Mouse (Mus musculus): ENCODE measurements around the gene Ube2c.

DNA sequence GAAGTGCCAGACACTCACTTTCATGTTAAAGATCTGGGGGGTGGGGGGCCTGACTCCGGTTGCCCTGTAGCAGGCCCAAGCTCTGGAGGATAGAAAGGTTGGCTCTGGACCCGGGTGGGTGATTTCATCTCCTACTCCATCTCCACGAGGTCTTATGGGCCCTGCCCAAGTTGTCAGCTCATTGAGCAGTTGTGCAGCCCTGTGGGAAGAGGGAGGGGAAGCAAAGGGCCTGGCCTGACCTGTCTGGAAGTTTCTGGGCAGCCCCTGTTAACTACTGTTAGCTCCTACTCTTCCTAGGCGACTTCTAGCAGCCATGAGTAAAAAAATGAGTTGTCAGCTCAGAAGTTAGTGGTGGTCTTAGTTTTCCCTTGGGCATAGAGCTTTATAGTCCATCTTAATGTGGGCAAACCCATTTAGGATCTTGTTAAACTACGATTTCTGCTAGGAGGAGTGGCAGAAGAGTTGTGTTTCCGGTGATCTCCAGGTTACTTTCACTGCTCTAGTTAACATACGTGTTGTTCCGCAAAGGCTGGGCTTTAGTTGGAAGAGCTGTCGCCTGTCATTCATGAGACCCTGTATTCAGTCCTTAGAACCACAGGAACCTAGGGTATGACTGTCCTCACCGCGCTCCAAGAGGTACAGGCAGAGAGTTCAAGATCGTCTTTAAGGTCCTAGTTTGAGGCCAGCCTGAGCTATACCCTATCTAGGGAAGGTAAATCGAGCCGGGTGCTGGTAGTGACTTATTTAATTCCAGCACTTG, 3.7 kb downstream of the Ube2c start:
- no peak for TF ChIP-seq CTCF (IDR thresholded peaks at IDR 0.05; ENCODE audit: control insufficient read depth, insufficient read depth, insufficient replicate concordance, low read depth, low read length)
- TF ChIP-seq POLR2A (IDR thresholded peaks at IDR 0.05; ENCODE audit: control insufficient read depth, low read depth, low read length): no peak

All from testis, adult 2 months (tissue).